Mouse (Mus musculus) gonadal fat pad, adult 2 months (tissue): ENCODE data around the gene Saysd1. TPM values are rescaled to one million over a fixed set of nuclear protein-coding genes. Genes with fewer than 3 reads are reported as not detected.

Experiments
- DNase-seq: peaks from one replicate; pipeline ENCODE4 v3.0.0-alpha.2; 2012; ENCODE audit warnings: low read depth
- polyA plus RNA-seq: library from polyadenylated mRNA; depleted of rRNA; stranded (reverse); fragments of >200 nt; gene quantifications from 2 replicates; pipeline ENCODE4 v1.2.3, GENCODE M21; 2012; rRNA removed

Gene Saysd1
- 7.8 and 8.0 TPM in 2 replicates for polyA plus RNA-seq

GRCm38 (mm10) chr14:20138484-20139355 lies at the start of gene Saysd1:
Gene Saysd1, minus strand, starts transcription at chr14:20138534.
- no peak for DNase-seq

GRCm38 (mm10) chr14:20185426-20185825 lies 47.1 kb upstream of the Saysd1 start:
- DNase-seq, result no peak

- DNase-seq, result no peak
Observed at GRCm38 (mm10) chr14:20183701-20184100, 45.4 kb upstream of the Saysd1 start.

GRCm38 (mm10) chr14:20182596-20182995 lies 44.3 kb upstream of the Saysd1 start:
- DNase-seq, result no peak

- DNase-seq, result no peak
Observed at GRCm38 (mm10) chr14:20181466-20181921, 43.2 kb upstream of the Saysd1 start, which contains the start of gene Kcnk5. Gene Kcnk5, minus strand, starts transcription at chr14:20181809.

GRCm38 (mm10) chr14:20180751-20181162 lies 42.4 kb upstream of the Saysd1 start:
- DNase-seq, result no peak

GRCm38 (mm10) chr14:20180304-20180703 lies 42.0 kb upstream of the Saysd1 start:
- DNase-seq, result no peak

GRCm38 (mm10) chr14:20179731-20180280 lies 41.5 kb upstream of the Saysd1 start:
- no peak for DNase-seq

GRCm38 (mm10) chr14:20179080-20179479 lies 40.7 kb upstream of the Saysd1 start:
- DNase-seq, result no peak

GRCm38 (mm10) chr14:20178593-20178992 lies 40.3 kb upstream of the Saysd1 start:
- DNase-seq, result no peak

GRCm38 (mm10) chr14:20177494-20178123 lies 39.3 kb upstream of the Saysd1 start:
- DNase-seq, result no peak

- DNase-seq, result no peak
Observed at GRCm38 (mm10) chr14:20175705-20176104, 37.4 kb upstream of the Saysd1 start.

GRCm38 (mm10) chr14:20175114-20175513 lies 36.8 kb upstream of the Saysd1 start:
- no peak for DNase-seq

- DNase-seq, result no peak
Observed at GRCm38 (mm10) chr14:20174696-20175095, 36.4 kb upstream of the Saysd1 start.

- DNase-seq, result no peak
Observed at GRCm38 (mm10) chr14:20173873-20174490, 35.6 kb upstream of the Saysd1 start.

- DNase-seq, result no peak
Observed at GRCm38 (mm10) chr14:20172924-20173323, 34.6 kb upstream of the Saysd1 start.

GRCm38 (mm10) chr14:20172509-20172908 lies 34.2 kb upstream of the Saysd1 start:
- no peak for DNase-seq

- DNase-seq, result no peak
Observed at GRCm38 (mm10) chr14:20171840-20172239, 33.5 kb upstream of the Saysd1 start.

- no peak for DNase-seq
Observed at GRCm38 (mm10) chr14:20169251-20169650, 30.9 kb upstream of the Saysd1 start.

GRCm38 (mm10) chr14:20168478-20168877 lies 30.1 kb upstream of the Saysd1 start:
- no peak for DNase-seq

GRCm38 (mm10) chr14:20168054-20168453 lies 29.7 kb upstream of the Saysd1 start:
- no peak for DNase-seq

GRCm38 (mm10) chr14:20165413-20165812 lies 27.1 kb upstream of the Saysd1 start:
- DNase-seq, result no peak
